Mouse (Mus musculus) intestine, embryonic 14.5 days (tissue): ENCODE data around the gene Fbxl3. TPM values are rescaled to one million over a fixed set of nuclear protein-coding genes. Genes with fewer than 3 reads are reported as not detected.

ENCODE experiments used
- ATAC-seq: fragments of 200-750 bp; cut with Nextera tagmentation; replicated peaks from 2 replicates; pipeline ENCODE4 v1.8.0; 2017; ENCODE audit warnings: low read depth, moderate number of reproducible peaks, moderate TSS enrichment, moderate library complexity; ENCODE audit not compliant: low FRiP score, low TSS enrichment
- DNase-seq: peaks from one replicate; pipeline ENCODE4 v3.0.0-alpha.2; 2018; ENCODE audit warnings: low spot score
- H3K27ac ChIP-seq: fragments of 300-500 bp; sonication (generic); 2 replicates; pipeline ENCODE4 v1.5.1; 2014; ENCODE audit warnings: low read depth, mild to moderate bottlenecking, control low read depth
- H3K27me3 ChIP-seq: fragments of 300-500 bp; sonication (generic); replicated peaks from 2 replicates; pipeline ENCODE4 v1.6.1; 2014; ENCODE audit warnings: low read length, control low read depth; ENCODE audit not compliant: control insufficient read depth, insufficient read depth
- H3K36me3 ChIP-seq: fragments of 300-500 bp; sonication (generic); 2 replicates; pipeline ENCODE4 v1.6.1; 2014; ENCODE audit warnings: low read length, control low read depth; ENCODE audit not compliant: control insufficient read depth, insufficient read depth
- H3K4me1 ChIP-seq: fragments of 300-500 bp; sonication (generic); replicated peaks from 2 replicates; pipeline ENCODE4 v1.6.1; 2014; ENCODE audit warnings: low read length, control low read depth, mixed read lengths; ENCODE audit not compliant: control insufficient read depth, insufficient read depth
- H3K4me2 ChIP-seq: fragments of 300-500 bp; sonication (generic); 2 replicates; pipeline ENCODE4 v1.6.1; 2014; ENCODE audit warnings: low read length
- H3K4me3 ChIP-seq: fragments of 300-500 bp; sonication (generic); 2 replicates; pipeline ENCODE4 v1.5.1; 2014; ENCODE audit warnings: low read depth, low read length, control low read depth, mixed read lengths
- H3K9ac ChIP-seq: fragments of 300-500 bp; sonication (generic); 2 replicates; pipeline ENCODE4 v1.6.1; 2014; ENCODE audit warnings: mild to moderate bottlenecking, low read length
- H3K9me3 ChIP-seq: fragments of 300-500 bp; sonication (generic); 2 replicates; pipeline ENCODE4 v1.6.1; 2016; ENCODE audit warnings: low read length, control low read depth; ENCODE audit not compliant: control insufficient read depth
- WGBS: fragments of 180-500 bp; shearing (Covaris S2); extraction: QIAGEN DNeasy Blood & Tissue Kit; methylation state at CpG from one replicate; pipeline ENCODE4 v1.1.7; 2014; 5-methylcytosine and 5-hydroxymethylcytosine counted together
- polyA plus RNA-seq: library from polyadenylated mRNA; unstranded; fragments of >200 nt; fragmentation: Nextera tagmentation; extraction: Ambion mirVana; gene quantifications from 2 replicates; pipeline ENCODE4 v1.2.1, GENCODE M21; 2014

The Fbxl3 gene
- polyA plus RNA-seq, 1 experiment from 2014 or later = 32.1 TPM

DNA sequence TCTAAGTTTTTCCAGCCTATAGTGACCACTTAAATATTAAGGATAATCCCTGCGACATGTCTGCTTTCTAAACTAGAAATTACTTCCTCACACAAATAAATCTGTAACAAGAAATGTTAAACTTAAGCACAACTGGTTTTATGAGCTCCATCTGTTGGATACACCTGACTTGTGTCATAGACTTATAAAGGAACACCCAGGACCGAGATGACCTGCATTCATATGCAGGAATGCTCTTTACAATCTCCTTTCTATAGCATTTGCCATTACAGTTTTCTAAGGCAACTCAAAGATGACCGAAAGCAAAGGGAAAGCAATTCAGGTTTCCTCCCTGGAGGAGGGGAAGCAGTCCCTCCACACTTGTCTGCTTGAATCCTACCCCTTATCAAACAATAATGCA, 6.1 kb downstream of the Fbxl3 start:
- Histone ChIP-seq H3K27me3 (no peaks in the 10 kb centered on the region), H3K4me2 (no peak overlapping the region), H3K4me3 (no peak overlapping the region), H3K27ac (no peak overlapping the region), H3K9me3 (no peaks in the 10 kb centered on the region), H3K36me3 (peaks cover 51% of the 10 kb centered on the region), H3K9ac (no peak overlapping the region), H3K4me1 (peaks cover 28% of the 10 kb centered on the region)
- WGBS = 80% methylated on average over 3 of the region's 3 CpGs
- no peak for DNase-seq
- ATAC-seq = no peak

DNA sequence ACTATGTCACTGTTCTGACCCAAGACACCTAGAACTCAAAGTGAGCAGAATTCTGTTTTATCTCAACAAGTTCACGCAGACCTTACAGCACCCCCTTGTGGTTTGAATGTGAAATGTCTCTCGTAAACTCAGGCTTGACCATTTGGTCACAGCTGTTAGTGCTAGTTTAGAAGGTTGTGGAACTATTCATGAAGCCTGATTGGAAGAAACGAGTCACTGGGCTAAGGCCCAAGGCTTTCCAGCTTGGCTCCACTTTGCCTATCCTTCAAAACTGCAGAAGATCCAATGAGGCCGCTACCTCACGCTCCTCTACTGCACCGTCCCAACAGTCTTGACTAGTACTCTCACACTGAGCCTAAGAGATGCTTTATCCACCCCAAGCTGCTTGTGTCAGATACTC, 10.7 kb downstream of the Fbxl3 start:
- Histone ChIP-seq H3K27me3 (no peaks in the 10 kb centered on the region), H3K4me2 (no peak overlapping the region), H3K36me3 (peaks cover 61% of the 10 kb centered on the region), H3K4me3 (no peak overlapping the region), H3K27ac (no peak overlapping the region), H3K9me3 (no peaks in the 10 kb centered on the region), H3K9ac (no peak overlapping the region), H3K4me1 (peaks cover 10% of the 10 kb centered on the region)
- 65% methylated on average over 6 of the region's 6 CpGs for WGBS
- DNase-seq = no peak
- ATAC-seq = no peak

DNA sequence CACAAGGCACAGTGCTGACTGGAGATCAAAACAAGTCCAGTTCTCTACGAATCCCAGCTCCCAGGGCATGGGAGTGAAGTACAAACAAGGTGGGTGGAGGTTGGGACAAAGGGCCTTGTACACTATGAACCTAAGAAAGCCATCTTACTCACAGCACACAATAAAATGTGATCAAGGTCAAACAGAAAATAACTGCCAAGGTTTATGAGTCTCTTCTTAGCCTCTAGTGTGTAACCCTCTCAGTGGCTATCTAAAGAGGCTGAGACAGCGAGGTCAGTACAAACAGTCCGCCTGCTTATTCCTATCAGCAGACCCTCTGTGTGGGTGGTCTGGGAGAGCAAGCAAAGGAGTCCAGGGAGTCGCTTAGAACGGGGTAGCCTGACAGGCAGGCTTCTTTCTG, 11.5 kb downstream of the Fbxl3 start:
- Histone ChIP-seq H3K36me3 (peaks cover 66% of the 10 kb centered on the region), H3K27me3 (no peaks in the 10 kb centered on the region), H3K4me2 (no peak overlapping the region), H3K9me3 (no peaks in the 10 kb centered on the region), H3K4me1 (peaks cover 4% of the 10 kb centered on the region), H3K9ac (no peak overlapping the region), H3K27ac (no peak overlapping the region), H3K4me3 (no peak overlapping the region)
- WGBS = 69% methylated on average over 5 of the region's 5 CpGs
- no peak for DNase-seq
- ATAC-seq = no peak

DNA sequence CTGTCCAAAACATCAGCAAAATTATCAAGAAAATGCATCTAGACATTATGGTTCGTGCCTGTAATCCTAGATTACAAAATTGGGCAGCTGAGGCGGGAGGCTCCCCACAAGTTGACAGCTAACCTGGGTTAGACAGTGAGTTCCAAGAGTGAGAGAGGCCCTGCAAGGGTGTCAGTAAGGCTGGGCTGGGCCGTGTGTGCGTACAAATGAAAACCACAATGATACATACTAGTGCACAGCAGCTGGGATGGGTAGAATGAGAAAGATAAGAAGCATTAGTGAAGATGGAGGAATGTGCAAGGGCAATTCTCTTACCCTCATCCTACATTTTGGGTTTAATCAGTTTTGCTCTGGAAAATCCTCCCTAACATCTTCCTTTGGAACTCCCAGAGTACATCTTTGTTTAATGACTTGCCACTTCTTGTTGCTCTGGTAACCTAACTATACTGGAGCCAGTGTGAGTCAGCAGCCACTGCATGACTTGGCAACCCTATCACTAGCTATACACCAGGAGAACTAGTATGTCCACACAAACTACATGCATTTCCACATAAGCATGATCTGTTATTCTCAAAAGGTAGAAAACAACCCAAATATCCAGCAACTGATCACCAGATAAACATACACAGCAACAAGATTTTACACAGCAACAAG, 12.6 kb downstream of the Fbxl3 start:
- ATAC-seq (no peak), DNase-seq (no peak)
- Histone ChIP-seq H3K4me2 (no peak overlapping the region), H3K9me3 (no peaks in the 10 kb centered on the region), H3K36me3 (peaks cover 69% of the 10 kb centered on the region), H3K4me1 (peaks cover 3% of the 10 kb centered on the region; the same call in 1 of the 2 replicates), H3K9ac (no peak overlapping the region), H3K27me3 (no peaks in the 10 kb centered on the region), H3K4me3 (no peak overlapping the region), H3K27ac (no peak overlapping the region)
- 86% methylated on average over 4 of the region's 4 CpGs for WGBS

GRCm38 (mm10) chr14:103085840-103086533, 13.4 kb downstream of the Fbxl3 start:
- H3K9me3 ChIP-seq = no peaks in the 10 kb centered on the region
- no peaks in the 10 kb centered on the region for H3K27me3 ChIP-seq
- no peak overlapping the region for H3K4me3 ChIP-seq
- H3K9ac ChIP-seq = no peak overlapping the region
- no peak overlapping the region for H3K4me2 ChIP-seq
- no peak overlapping the region for H3K27ac ChIP-seq
- H3K4me1 ChIP-seq = 0 out of 2 replicates have a peak, but pooled peaks cover 3% of the 10 kb centered on the region
- H3K36me3 ChIP-seq = peaks cover 64% of the 10 kb centered on the region
- 22% methylated on average over 1 of the region's 1 CpGs for WGBS
- DNase-seq (no peak), ATAC-seq (no peak)

DNA sequence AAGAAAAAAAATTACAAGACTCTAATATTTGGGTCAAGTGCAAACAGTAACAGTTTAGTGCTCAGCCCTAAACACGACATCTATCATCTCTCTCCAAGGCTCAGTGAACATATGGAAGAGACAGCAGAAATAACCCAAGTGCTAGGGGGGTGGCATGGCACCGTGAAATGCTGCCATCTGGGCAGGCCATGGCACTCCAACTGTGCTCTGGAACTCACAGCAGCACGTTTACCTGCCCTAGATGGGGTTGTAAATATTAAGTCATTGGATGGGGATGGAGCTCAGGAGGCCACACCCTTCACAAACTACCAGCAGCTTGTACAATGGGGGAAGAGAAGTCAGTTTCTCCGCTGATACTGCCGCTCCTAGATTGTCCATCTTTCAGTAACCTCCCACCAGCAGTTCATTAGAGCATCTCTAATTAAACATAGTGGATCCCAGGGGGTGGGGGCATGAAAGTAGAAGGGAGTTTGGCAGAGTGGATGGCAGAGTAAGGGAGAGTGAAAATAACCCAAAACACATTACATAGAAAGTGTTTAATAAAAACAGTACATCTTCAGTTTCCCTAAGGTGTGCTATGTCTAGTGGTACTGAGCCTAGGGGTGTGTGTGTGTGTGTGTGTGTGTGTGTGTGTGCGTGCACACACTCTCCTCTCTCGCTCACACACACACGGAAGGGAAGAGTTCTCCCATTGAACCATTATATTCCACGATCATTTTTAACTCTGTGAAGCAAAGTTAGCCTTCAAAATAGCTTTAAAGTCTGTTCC, 20.0 kb downstream of the Fbxl3 start:
- Histone ChIP-seq H3K4me1 (no peaks in the 10 kb centered on the region; the same call in 1 of the 2 replicates), H3K36me3 (peaks cover 51% of the 10 kb centered on the region), H3K9me3 (no peaks in the 10 kb centered on the region), H3K4me3 (no peak overlapping the region), H3K9ac (no peak overlapping the region), H3K27me3 (no peaks in the 10 kb centered on the region), H3K4me2 (no peak overlapping the region), H3K27ac (no peak overlapping the region)
- 81% methylated on average over 9 of the region's 9 CpGs for whole genome bisulfite sequencing
- DNase-seq = no peak
- ATAC-seq = no peak

DNA sequence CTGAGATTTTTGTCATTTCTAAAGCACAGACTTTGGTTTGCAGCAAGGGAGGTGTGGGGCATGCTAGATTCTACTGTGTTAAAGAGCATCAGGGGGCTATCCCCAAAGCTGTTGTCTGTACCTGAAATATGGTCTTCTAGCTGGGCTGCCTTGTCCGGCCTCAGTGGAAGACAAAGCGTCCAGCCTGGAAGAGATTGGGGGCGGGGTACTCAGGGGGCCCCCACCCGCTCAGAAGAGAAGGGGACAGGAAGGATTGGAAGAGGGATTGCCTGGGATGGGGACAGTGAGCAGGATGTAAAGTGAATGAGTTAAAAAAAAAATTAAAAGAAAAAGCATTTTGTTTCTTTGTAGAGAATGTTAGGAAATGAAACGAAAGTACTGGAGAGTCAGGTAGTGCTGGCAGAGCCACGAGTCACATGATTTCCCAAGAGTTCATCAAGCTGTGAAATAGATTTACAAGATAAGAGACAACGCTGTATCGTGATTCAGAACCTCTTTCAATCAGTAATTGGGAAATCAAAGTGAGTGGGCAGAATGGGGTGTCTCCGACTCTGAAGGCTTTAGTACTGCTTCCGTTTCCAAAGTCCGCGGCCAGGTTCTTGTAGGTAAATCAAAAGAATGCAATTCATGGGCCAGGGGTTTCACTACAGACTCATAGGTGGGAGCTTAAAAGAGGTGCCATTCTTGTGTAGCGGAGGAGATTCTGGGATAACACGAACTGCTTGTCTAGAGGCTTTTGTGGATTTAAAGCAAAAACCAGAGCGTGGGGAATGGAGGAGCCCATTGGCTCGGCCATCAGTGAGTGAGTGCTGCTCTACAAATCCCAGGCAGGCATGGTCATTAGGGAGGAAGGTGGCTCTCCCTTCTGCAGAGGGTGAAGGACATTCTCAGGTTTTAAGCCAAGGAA, 21.1 kb downstream of the Fbxl3 start:
- DNase-seq (no peak), ATAC-seq (0 out of 2 replicates have a peak, but pooled peaks have one; percentile 16)
- Histone ChIP-seq H3K4me3 (no peak overlapping the region), H3K4me2 (no peak overlapping the region), H3K9me3 (no peaks in the 10 kb centered on the region), H3K27me3 (no peaks in the 10 kb centered on the region), H3K36me3 (peaks cover 54% of the 10 kb centered on the region), H3K4me1 (no peaks in the 10 kb centered on the region; the same call in 1 of the 2 replicates), H3K9ac (no peak overlapping the region), H3K27ac (no peak overlapping the region)
- 89% methylated on average over 16 of the region's 16 CpGs for WGBS
